Comparison of ENCODE assay signal across 8 mouse cellular contexts in genomic region chr2:180173163-180173562, GRCm38 (mm10). TPM values are rescaled to one million over a fixed set of nuclear protein-coding genes. Genes with fewer than 3 reads are reported as not detected.
DNase-seq lines count a peak whose midpoint lies in the region; ATAC-seq and TF ChIP-seq lines count a peak whose summit lies in the region.

No protein-coding gene starts in this region.

- 54% methylated on average over 4 of the region's 4 CpGs for WGBS in lung, embryonic 15.5 days
- WGBS in intestine, embryonic 14.5 days, result 82% methylated on average over 4 of the region's 4 CpGs

- no peak for TF ChIP-seq POLR2A in myocyte (IDR thresholded peaks at IDR 0.05; ENCODE audit: insufficient read length, low read depth)

- ATAC-seq in lung, embryonic 15.5 days (ENCODE audit: borderline replicate concordance, extremely low read depth, low FRiP score, low TSS enrichment), result no peak
- no peak for ATAC-seq in intestine, embryonic 14.5 days (replicated peaks; ENCODE audit: low FRiP score, low TSS enrichment, low read depth)

- H3K27me3 ChIP-seq in lung, embryonic 15.5 days, result no peaks in the 10 kb centered on the region
- H3K27me3 ChIP-seq in intestine, embryonic 14.5 days (replicated peaks; ENCODE audit: control insufficient read depth, insufficient read depth, low read length), result no peaks in the 10 kb centered on the region
- no peaks in the 10 kb centered on the region for H3K27me3 ChIP-seq in myocyte (ENCODE audit: control insufficient read depth, insufficient read depth, insufficient read length)

- H3K4me3 ChIP-seq in lung, embryonic 15.5 days, result peak overlapping the region; percentile 99
- H3K4me3 ChIP-seq in intestine, embryonic 14.5 days (ENCODE audit: low read depth, low read length), result no peak overlapping the region
- H3K4me3 ChIP-seq in myocyte, result peak overlapping the region; percentile 52

- DNase-seq in lung, postnatal 4 days, result no peak
- DNase-seq in c-Kit-positive CD71-positive TER-119-positive erythroid progenitor cells, embryonic 14.5 days (ENCODE audit: low spot score), result peak; percentile 29
- DNase-seq in intestine, embryonic 14.5 days (ENCODE audit: low spot score), result no peak
- DNase-seq in cerebellum, adult 8-10 months, result no peak
- no peak for DNase-seq in right cerebral cortex, postnatal 36 days (ENCODE audit: low spot score in 2 of 2)
- DNase-seq in layer of hippocampus, adult 8-10 months (ENCODE audit: low spot score in 2 of 2), result no peak

- no peak overlapping the region for H3K27ac ChIP-seq in lung, embryonic 15.5 days
- H3K27ac ChIP-seq in intestine, embryonic 14.5 days (ENCODE audit: low read depth), result no peak overlapping the region

- peaks cover 27% of the 10 kb centered on the region for H3K79me2 ChIP-seq in myocyte (ENCODE audit: control insufficient read depth, insufficient read depth)

- H3K9me3 ChIP-seq in lung, embryonic 15.5 days, result no peaks in the 10 kb centered on the region
- H3K9me3 ChIP-seq in intestine, embryonic 14.5 days (ENCODE audit: control insufficient read depth, low read length), result no peaks in the 10 kb centered on the region

- H3K9ac ChIP-seq in lung, embryonic 15.5 days, result no peak overlapping the region
- no peak overlapping the region; the same call in 1 of the 2 replicates for H3K9ac ChIP-seq in intestine, embryonic 14.5 days (ENCODE audit: low read length)

- H3K4me1 ChIP-seq in lung, embryonic 15.5 days, result peaks cover 25% of the 10 kb centered on the region
- H3K4me1 ChIP-seq in intestine, embryonic 14.5 days (replicated peaks; ENCODE audit: control insufficient read depth, insufficient read depth, low read length), result peaks cover 13% of the 10 kb centered on the region; the same call in 1 of the 2 replicates

- H3ac ChIP-seq in myocyte (ENCODE audit: control insufficient read depth, insufficient read length), result no peak overlapping the region

- peaks cover 46% of the 10 kb centered on the region for H3K36me3 ChIP-seq in lung, embryonic 15.5 days
- peaks cover 52% of the 10 kb centered on the region for H3K36me3 ChIP-seq in intestine, embryonic 14.5 days (ENCODE audit: control insufficient read depth, insufficient read depth, low read length)
- no peaks in the 10 kb centered on the region for H3K36me3 ChIP-seq in myocyte (ENCODE audit: control insufficient read depth, insufficient read depth)

- peak overlapping the region; percentile 82 for H3K4me2 ChIP-seq in lung, embryonic 15.5 days
- H3K4me2 ChIP-seq in intestine, embryonic 14.5 days (ENCODE audit: low read length), result peak overlapping the region; percentile 99
- H3K4me2 ChIP-seq in myocyte (ENCODE audit: low read depth), result peak overlapping the region; percentile 99

TF ChIP-seq in myocyte, 11 proteins besides CTCF, POLR2A, EP300 and RAD21:
- TF ChIP-seq CEBPB (IDR thresholded peaks at IDR 0.05; ENCODE audit: insufficient read depth, poor library complexity, severe bottlenecking) (no peak), REST (IDR thresholded peaks at IDR 0.05; ENCODE audit: insufficient read depth, insufficient read length) (no peak), MYOG (IDR thresholded peaks at IDR 0.05; ENCODE audit: control insufficient read depth in 1 of 3, insufficient read depth in 1 of 3, insufficient read length in 2 of 3, low read depth in 2 of 3) (no peak), E2F4 (IDR thresholded peaks at IDR 0.05; ENCODE audit: insufficient read depth) (no peak), SRF (IDR thresholded peaks at IDR 0.05; ENCODE audit: control insufficient read depth, insufficient read length, low read depth) (no peak), POLR2AphosphoS2 (IDR thresholded peaks at IDR 0.05; ENCODE audit: insufficient read length, low read depth) (no peak), TCF12 (IDR thresholded peaks at IDR 0.05; ENCODE audit: insufficient read depth, poor library complexity, severe bottlenecking) (no peak), TCF3 (IDR thresholded peaks at IDR 0.05; ENCODE audit: insufficient read length, low read depth) (no peak), MAX (IDR thresholded peaks at IDR 0.05; ENCODE audit: low read depth) (no peak)

RNA-seq across cellular contexts. Expression of gene Adrm1, which starts 1.9 kb away (rescaled TPM):
- polyA plus RNA-seq in lung, embryonic 15.5 days (2015; fragmentation: Nextera tagmentation; extraction: Ambion mirVana), result 184 and 191 TPM in 2 replicates
- 159 TPM in 2 replicates for polyA plus RNA-seq in intestine, embryonic 14.5 days (2014; fragmentation: Nextera tagmentation; extraction: Ambion mirVana)
- polyA plus RNA-seq in myocyte (2012; fragmentation: generic; extraction: Trizol), result 188 TPM
- total RNA-seq in layer of hippocampus, adult 8-10 months (2022), result 100 to 1,000 TPM in 3 of 4 experiments, 10 to 100 TPM in 1; 97.9 to 107 (median 104) TPM

RNA-seq across cellular contexts. Expression of gene Lama5, which starts 52.5 kb away (rescaled TPM):
- polyA plus RNA-seq in lung, embryonic 15.5 days (2015; fragmentation: Nextera tagmentation; extraction: Ambion mirVana), result 79.0 and 83.2 TPM in 2 replicates
- 63.7 and 65.1 TPM in 2 replicates for polyA plus RNA-seq in intestine, embryonic 14.5 days (2014; fragmentation: Nextera tagmentation; extraction: Ambion mirVana)
- polyA plus RNA-seq in myocyte (2012; fragmentation: generic; extraction: Trizol), result 80.8 TPM
- total RNA-seq in layer of hippocampus, adult 8-10 months (2022), result 10 to 100 TPM in 2 of 4 experiments, 1 to 10 TPM in 2; 7.6 to 11.7 (median 10.2) TPM

RNA-seq across cellular contexts. Expression of gene Osbpl2, which starts 54.1 kb away (rescaled TPM):
- polyA plus RNA-seq in lung, embryonic 15.5 days (2015; fragmentation: Nextera tagmentation; extraction: Ambion mirVana), result 30.9 and 32.5 TPM in 2 replicates
- polyA plus RNA-seq in intestine, embryonic 14.5 days (2014; fragmentation: Nextera tagmentation; extraction: Ambion mirVana), result 31.2 and 31.4 TPM in 2 replicates
- polyA plus RNA-seq in myocyte (2012; fragmentation: generic; extraction: Trizol), result 34.8 TPM
- total RNA-seq in layer of hippocampus, adult 8-10 months (2022), result 10 to 100 TPM; 49.3 to 57.5 (median 52.7) TPM
